Mouse (Mus musculus) CH12.LX (cell line): ENCODE data around the gene Tbc1d22b. TPM values are rescaled to one million over a fixed set of nuclear protein-coding genes. Genes with fewer than 3 reads are reported as not detected.

Experiments
- DNase-seq: peaks from one replicate; pipeline ENCODE4 v3.0.0-alpha.2; 2013; ENCODE audit errors: extremely low read depth
- H3K27ac ChIP-seq: 2 replicates; pipeline ENCODE4 v1.5.1; 2012; ENCODE audit warnings: low read depth, mild to moderate bottlenecking, control low read depth, moderate library complexity; ENCODE audit not compliant: insufficient read depth
- H3K27me3 ChIP-seq: replicated peaks from 2 replicates; pipeline ENCODE3; 2012; ENCODE audit warnings: inconsistent platforms
- H3K36me3 ChIP-seq, 2 experiments: replicated peaks in 1 of 2; 2 replicates each; pipeline versions ENCODE3 to v1.6.1; 2012; ENCODE audit warnings: inconsistent platforms in 1 of 2, low read length in 1 of 2, mild to moderate bottlenecking in 1 of 2, mixed read lengths in 1 of 2, moderate library complexity in 1 of 2; ENCODE audit not compliant: control insufficient read depth in 1 of 2, insufficient read depth in 1 of 2
- H3K4me1 ChIP-seq, 2 experiments: 2 replicates each; pipeline ENCODE4 v1.6.1; 2012; ENCODE audit warnings: inconsistent platforms in 1 of 2, moderate library complexity in 1 of 2; ENCODE audit not compliant: insufficient read depth in 2 of 2, control insufficient read depth in 1 of 2
- H3K4me2 ChIP-seq: 2 replicates; pipeline ENCODE4 v1.6.1; 2012; ENCODE audit warnings: low read depth, mild to moderate bottlenecking, control low read depth; ENCODE audit not compliant: poor library complexity, insufficient read depth, severe bottlenecking
- H3K4me3 ChIP-seq, 3 experiments: fragments of 150-350 bp in 1 of 3; sonication (generic) in 1 of 3; replicated peaks in 1 of 3; 2 replicates each; pipeline versions ENCODE3 to v1.5.1; 2011 to 2012; ENCODE audit warnings: low read depth in 2 of 3, low read length in 2 of 3, mild to moderate bottlenecking in 2 of 3, moderate library complexity in 2 of 3, control low read depth in 1 of 3, improper control_type of control experiment in 1 of 3, inconsistent platforms in 1 of 3, mixed read lengths in 1 of 3; ENCODE audit not compliant: poor library complexity in 1 of 3
- H3K79me2 ChIP-seq: replicated peaks from 2 replicates; pipeline ENCODE4 v1.6.1; 2012; ENCODE audit warnings: mild to moderate bottlenecking, moderate library complexity; ENCODE audit not compliant: control insufficient read depth, poor library complexity, insufficient read depth, severe bottlenecking; ENCODE audit errors: extremely low read depth
- H3K9ac ChIP-seq: 2 replicates; pipeline ENCODE4 v1.6.1; 2012; ENCODE audit warnings: low read depth, mild to moderate bottlenecking, control low read depth, moderate library complexity; ENCODE audit not compliant: insufficient read depth
- H3K9me3 ChIP-seq: replicated peaks from 2 replicates; pipeline ENCODE3; 2012; ENCODE audit warnings: low read length, inconsistent platforms, mixed read lengths
- BHLHE40 ChIP-seq: IDR thresholded peaks from 2 replicates; pipeline ENCODE4 v1.6.1; 2011; ENCODE audit warnings: mild to moderate bottlenecking, low read depth, low read length, improper control_type of control experiment
- CHD1 ChIP-seq: IDR thresholded peaks from 2 replicates; pipeline ENCODE4 v1.6.1; 2012; ENCODE audit warnings: low read depth, low read length, improper control_type of control experiment, inconsistent platforms
- CHD2 ChIP-seq: IDR thresholded peaks from 2 replicates; pipeline ENCODE4 v1.6.1; 2011; ENCODE audit warnings: low read length, improper control_type of control experiment
- E2F4 ChIP-seq: IDR thresholded peaks from 2 replicates; pipeline ENCODE4 v1.6.1; 2011; ENCODE audit warnings: low read depth, low read length, improper control_type of control experiment; ENCODE audit not compliant: insufficient replicate concordance
- ELF1 ChIP-seq: IDR thresholded peaks from 2 replicates; pipeline ENCODE4 v1.6.1; 2014; ENCODE audit warnings: low read depth, mild to moderate bottlenecking, inconsistent platforms, low read length, improper control_type of control experiment
- EP300 ChIP-seq: IDR thresholded peaks from 2 replicates; pipeline ENCODE4 v1.6.1; 2011; ENCODE audit warnings: low read length, improper control_type of control experiment
- ETS1 ChIP-seq: conservative IDR thresholded peaks from 2 replicates; pipeline ENCODE4 v1.6.1; 2012; ENCODE audit warnings: low read depth, mild to moderate bottlenecking, inconsistent platforms, low read length, improper control_type of control experiment, moderate library complexity
- GABPA ChIP-seq: IDR thresholded peaks from 2 replicates; pipeline ENCODE4 v1.6.1; 2012; ENCODE audit warnings: low read depth, low read length, improper control_type of control experiment, inconsistent platforms; ENCODE audit not compliant: insufficient replicate concordance
- HCFC1 ChIP-seq: IDR thresholded peaks from 2 replicates; pipeline ENCODE4 v1.6.1; 2012; ENCODE audit warnings: low read depth, mild to moderate bottlenecking, inconsistent platforms, low read length, improper control_type of control experiment
- IRF4 ChIP-seq: IDR thresholded peaks from 2 replicates; pipeline ENCODE4 v1.6.1; 2014; ENCODE audit warnings: low read depth, mild to moderate bottlenecking, inconsistent platforms, low read length, improper control_type of control experiment
- JUN ChIP-seq: IDR thresholded peaks from 2 replicates; pipeline ENCODE4 v1.6.1; 2011; ENCODE audit warnings: low read depth, mild to moderate bottlenecking, low read length, improper control_type of control experiment, moderate library complexity; ENCODE audit not compliant: insufficient read depth
- JUND ChIP-seq: conservative IDR thresholded peaks from 2 replicates; pipeline ENCODE4 v1.6.1; 2011; ENCODE audit warnings: low read depth, low read length, improper control_type of control experiment
- KAT2A ChIP-seq: IDR thresholded peaks from 2 replicates; pipeline ENCODE4 v1.6.1; 2012; ENCODE audit warnings: low read length, improper control_type of control experiment, inconsistent platforms; ENCODE audit not compliant: insufficient replicate concordance
- MAFK ChIP-seq: IDR thresholded peaks from 2 replicates; pipeline ENCODE4 v1.6.1; 2011; ENCODE audit warnings: low read length, improper control_type of control experiment; ENCODE audit not compliant: insufficient replicate concordance
- MAX ChIP-seq: IDR thresholded peaks from 2 replicates; pipeline ENCODE4 v1.6.1; 2011; ENCODE audit warnings: low read length, improper control_type of control experiment
- MAZ ChIP-seq: IDR thresholded peaks from 2 replicates; pipeline ENCODE4 v1.6.1; 2012; ENCODE audit warnings: low read depth, mild to moderate bottlenecking, inconsistent platforms, low read length, improper control_type of control experiment, moderate library complexity
- MEF2A ChIP-seq: IDR thresholded peaks from 2 replicates; pipeline ENCODE4 v1.6.1; 2014; ENCODE audit warnings: low read depth, mild to moderate bottlenecking, inconsistent platforms, low read length, improper control_type of control experiment, borderline replicate concordance
- MXI1 ChIP-seq: IDR thresholded peaks from 2 replicates; pipeline ENCODE4 v1.6.1; 2011; ENCODE audit warnings: mild to moderate bottlenecking, low read depth, low read length, improper control_type of control experiment
- MYC ChIP-seq: IDR thresholded peaks from 2 replicates; pipeline ENCODE4 v1.6.1; 2011; ENCODE audit warnings: low read depth, mild to moderate bottlenecking, improper control_type of control experiment, low read length
- NELFE ChIP-seq: IDR thresholded peaks from 2 replicates; pipeline ENCODE4 v1.6.1; 2011; ENCODE audit warnings: low read depth, low read length, improper control_type of control experiment
- NRF1 ChIP-seq: IDR thresholded peaks from 2 replicates; pipeline ENCODE4 v1.6.1; 2014; ENCODE audit warnings: low read depth, mild to moderate bottlenecking, inconsistent platforms, low read length, improper control_type of control experiment, moderate library complexity
- PAX5 ChIP-seq: IDR thresholded peaks from 2 replicates; pipeline ENCODE4 v1.6.1; 2012; ENCODE audit warnings: low read length, inconsistent platforms, mixed read lengths
- POLR2A ChIP-seq: IDR thresholded peaks from 2 replicates; pipeline ENCODE4 v1.6.1; 2011; ENCODE audit warnings: low read depth, mild to moderate bottlenecking, improper control_type of control experiment, low read length
- POLR2AphosphoS2 ChIP-seq: IDR thresholded peaks from 2 replicates; pipeline ENCODE4 v1.6.1; 2011; ENCODE audit warnings: low read depth, low read length, improper control_type of control experiment
- RAD21 ChIP-seq: IDR thresholded peaks from 2 replicates; pipeline ENCODE4 v1.6.1; 2011; ENCODE audit warnings: low read depth, mild to moderate bottlenecking, low read length, improper control_type of control experiment, moderate library complexity
- RCOR1 ChIP-seq: conservative IDR thresholded peaks from 2 replicates; pipeline ENCODE4 v1.6.1; 2012; ENCODE audit warnings: low read depth, mild to moderate bottlenecking, inconsistent platforms, low read length, improper control_type of control experiment
- SIN3A ChIP-seq: IDR thresholded peaks from 2 replicates; pipeline ENCODE4 v1.6.1; 2012; ENCODE audit warnings: low read length, improper control_type of control experiment, inconsistent platforms
- SMC3 ChIP-seq: IDR thresholded peaks from 2 replicates; pipeline ENCODE4 v1.6.1; 2011; ENCODE audit warnings: low read depth, low read length, improper control_type of control experiment
- TBP ChIP-seq: conservative IDR thresholded peaks from 2 replicates; pipeline ENCODE4 v1.6.1; 2011; ENCODE audit warnings: low read depth, low read length, improper control_type of control experiment
- TCF12 ChIP-seq: IDR thresholded peaks from 2 replicates; pipeline ENCODE4 v1.6.1; 2014; ENCODE audit warnings: low read depth, mild to moderate bottlenecking, inconsistent platforms, low read length, improper control_type of control experiment
- UBTF ChIP-seq: IDR thresholded peaks from 2 replicates; pipeline ENCODE4 v1.6.1; 2012; ENCODE audit warnings: low read depth, mild to moderate bottlenecking, inconsistent platforms, low read length, improper control_type of control experiment, moderate library complexity
- USF1 ChIP-seq: IDR thresholded peaks from 2 replicates; pipeline ENCODE4 v1.6.1; 2014; ENCODE audit warnings: low read depth, mild to moderate bottlenecking, inconsistent platforms, low read length, improper control_type of control experiment
- USF2 ChIP-seq: conservative IDR thresholded peaks from 2 replicates; pipeline ENCODE4 v1.6.1; 2011; ENCODE audit warnings: low read depth, low read length, improper control_type of control experiment
- ZC3H11A ChIP-seq: IDR thresholded peaks from 2 replicates; pipeline ENCODE4 v1.6.1; 2012; ENCODE audit warnings: low read depth, mild to moderate bottlenecking, inconsistent platforms, low read length, improper control_type of control experiment
- ZKSCAN1 ChIP-seq: IDR thresholded peaks from 2 replicates; pipeline ENCODE4 v1.6.1; 2012; ENCODE audit warnings: low read depth, inconsistent platforms, low read length, improper control_type of control experiment, borderline replicate concordance
- ZMIZ1 ChIP-seq: IDR thresholded peaks from 2 replicates; pipeline ENCODE4 v1.6.1; 2012; ENCODE audit warnings: low read depth, mild to moderate bottlenecking, inconsistent platforms, low read length, improper control_type of control experiment
- ZNF384 ChIP-seq: IDR thresholded peaks from 2 replicates; pipeline ENCODE4 v1.6.1; 2012; ENCODE audit warnings: low read depth, low read length, improper control_type of control experiment, inconsistent platforms
- dilution Hi-C: fragments of 300-500 bp; cut with MboI; formaldehyde crosslinking; loops from 2 replicates; pipeline ENCODE4 v1.14.3; 2020; ENCODE audit warnings: low sequenced_read_pairs; ENCODE audit not compliant: extremely low pct_unique_long_range_greater_than_20kb, extremely low pct_ligation_motif_present
- in situ Hi-C: fragments of 300-500 bp; cut with MboI; formaldehyde crosslinking; loops from 3 replicates; pipeline ENCODE4 v1.14.3; 2019; ENCODE audit warnings: low sequenced_read_pairs, low pct_ligation_motif_present, low pct_unique_long_range_greater_than_20kb, mixed read lengths
- polyA plus RNA-seq: library from polyadenylated mRNA; unstranded; fragments of >175 nt; gene quantifications from 2 replicates; pipeline ENCODE4 v1.2.1, GENCODE M21; 2012; ENCODE audit warnings: low read depth; ENCODE audit not compliant: insufficient read length
- total RNA-seq, 2 experiments: library from RNA; depleted of rRNA; stranded (reverse); fragments of 300-350 nt in 1 of 2; fragments of >200 nt in 1 of 2; gene quantifications; 2 replicates each; pipeline ENCODE4 v1.2.3; 2012 to 2014

Tbc1d22b gene
- total RNA-seq (2012; rRNA removed) (6.6 and 7.3 TPM in 2 replicates), total RNA-seq (2014; rRNA removed) (3.1 and 3.8 TPM in 2 replicates), polyA plus RNA-seq (13.4 and 17.3 TPM in 2 replicates)

GRCm38 (mm10) chr17:29549543-29550428 is at the start of gene Tbc1d22b, which contains the start of gene Gm17657:
Gene Tbc1d22b (plus strand): TSS chr17:29549785.
Gene Gm17657 (minus strand): TSS chr17:29549638.
- dilution Hi-C loops = no loop called here
- peaks cover 0 to 13% of the 10 kb centered on the region in 2 experiments for H3K36me3 ChIP-seq
- peaks cover 7% of the 10 kb centered on the region for H3K9me3 ChIP-seq
- H3K4me1 ChIP-seq = peaks cover 2 to 24% of the 10 kb centered on the region in 2 experiments; a peak in 3 of 4 replicates
- H3K4me3 ChIP-seq = peak within 1 kb of the TSS; percentile 84 to 99 (median 89)
- H3K27ac ChIP-seq = no peak within 1 kb of the TSS
- peak; percentile 95 for DNase-seq
- H3K27me3 ChIP-seq = peaks cover 5% of the 10 kb centered on the region
- H3K4me2 ChIP-seq = peak within 1 kb of the TSS; percentile 87
- H3K79me2 ChIP-seq = peaks cover 12% of the 10 kb centered on the region
- in situ Hi-C loops = loop anchor here (5.0 kb wide), 1 partner anchor 53 kb away; no protein-coding TSS in a partner anchor
- peak within 1 kb of the TSS; percentile 92 for H3K9ac ChIP-seq
- TF ChIP-seq UBTF (no peak), HCFC1 (peak; percentile 78), SIN3A (no peak; the same call in 1 of the 2 replicates), ZMIZ1 (peak; percentile 30; the same call in 1 of the 2 replicates), ZKSCAN1 (no peak), NRF1 (peak; percentile 63), RCOR1 (no peak), MAFK (no peak), CHD1 (peak; percentile 48; the same call in 1 of the 2 replicates), JUN (no peak), RAD21 (no peak), MAZ (peak; percentile 67; the same call in 1 of the 2 replicates), MXI1 (peak; percentile 40; the same call in 1 of the 2 replicates), EP300 (no peak), SMC3 (no peak), MAX (no peak), BHLHE40 (no peak), MEF2A (no peak), POLR2A (peak; percentile 67; the same call in 1 of the 2 replicates), TBP (no peak), KAT2A (peak; percentile 68; the same call in 1 of the 2 replicates), POLR2AphosphoS2 (0 out of 2 replicates have a peak, but pooled peaks have one; percentile 36), GABPA (no peak), USF1 (no peak), PAX5 (no peak), JUND (no peak), CHD2 (peak; percentile 82), E2F4 (no peak), MYC (no peak), ZNF384 (no peak), ETS1 (no peak), IRF4 (peak; percentile 34), ZC3H11A (no peak), ELF1 (peak; percentile 42; the same call in 1 of the 2 replicates), NELFE (peak; percentile 77), USF2 (no peak), TCF12 (peak; percentile 90)
